Mouse (Mus musculus) embryonic fibroblast, embryonic 13.5 days (primary cell): Measurements from ENCODE around the gene Dock9. TPM values are rescaled to one million over a fixed set of nuclear protein-coding genes. Genes with fewer than 3 reads are reported as not detected.

Experiments
- H3K27ac ChIP-seq: 2 replicates; pipeline ENCODE4 v1.5.1; 2012; ENCODE audit warnings: low read length, control low read depth, inconsistent platforms; ENCODE audit not compliant: insufficient read depth
- H3K4me1 ChIP-seq: 2 replicates; pipeline ENCODE4 v1.6.1; 2011; ENCODE audit warnings: low read length; ENCODE audit not compliant: control insufficient read depth, insufficient read depth
- H3K4me3 ChIP-seq: 2 replicates; pipeline ENCODE4 v1.5.1; 2011; ENCODE audit warnings: mild to moderate bottlenecking, control low read depth, low read length; ENCODE audit not compliant: insufficient read depth
- CTCF ChIP-seq: IDR thresholded peaks from 2 replicates; pipeline ENCODE4 v1.5.1; 2011; ENCODE audit warnings: mild to moderate bottlenecking, control low read depth, low read length, moderate library complexity, borderline replicate concordance; ENCODE audit not compliant: insufficient read depth
- POLR2A ChIP-seq: IDR thresholded peaks from 2 replicates; pipeline ENCODE4 v1.6.1; 2011; ENCODE audit warnings: low read depth, mild to moderate bottlenecking, control low read depth, low read length, moderate library complexity
- polyA plus RNA-seq: library from polyadenylated mRNA; stranded (reverse); fragments of >200 nt; gene quantifications from 2 replicates; pipeline ENCODE4 v1.2.4, GENCODE M21; 2011; ENCODE audit warnings: low read depth; ENCODE audit not compliant: missing spikeins, insufficient read length

Gene Dock9
- polyA plus RNA-seq, 1 experiment = 10.2 TPM

DNA sequence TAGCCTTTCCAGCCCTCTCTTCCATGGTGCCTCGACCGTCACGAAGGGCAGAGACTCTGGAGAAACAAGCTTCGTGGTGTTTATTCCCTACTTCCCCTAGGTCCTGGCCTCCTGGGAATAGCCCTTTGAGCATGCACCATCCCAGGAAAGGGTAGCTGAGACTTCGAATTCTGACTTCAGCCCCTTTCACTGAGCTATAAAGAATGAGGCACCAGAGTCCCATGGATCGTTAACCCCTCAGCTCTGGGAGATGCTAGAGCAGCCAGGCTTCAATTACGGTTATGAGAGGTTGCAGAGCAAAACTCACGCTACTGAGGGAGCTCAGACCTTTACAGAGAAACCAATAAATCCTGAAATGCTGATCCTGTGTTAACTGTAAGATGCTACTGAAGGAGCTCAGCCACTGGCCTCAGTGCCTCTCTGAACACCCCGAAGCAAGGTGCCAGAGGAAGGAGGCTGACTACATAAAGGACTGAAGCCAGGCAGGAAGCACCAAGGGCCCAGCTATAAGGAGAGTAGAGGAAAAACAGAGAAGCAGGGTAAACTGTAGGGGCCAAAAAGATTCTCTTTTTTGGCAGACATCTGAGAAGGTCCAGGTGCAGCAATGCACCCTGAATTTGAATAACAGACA lies 53.7 kb downstream of the Dock9 start:
- no peak overlapping the region for H3K27ac ChIP-seq
- H3K4me3 ChIP-seq = no peak overlapping the region
- TF ChIP-seq POLR2A = no peak
- no peak for TF ChIP-seq CTCF
- no peaks in the 10 kb centered on the region for H3K4me1 ChIP-seq

DNA sequence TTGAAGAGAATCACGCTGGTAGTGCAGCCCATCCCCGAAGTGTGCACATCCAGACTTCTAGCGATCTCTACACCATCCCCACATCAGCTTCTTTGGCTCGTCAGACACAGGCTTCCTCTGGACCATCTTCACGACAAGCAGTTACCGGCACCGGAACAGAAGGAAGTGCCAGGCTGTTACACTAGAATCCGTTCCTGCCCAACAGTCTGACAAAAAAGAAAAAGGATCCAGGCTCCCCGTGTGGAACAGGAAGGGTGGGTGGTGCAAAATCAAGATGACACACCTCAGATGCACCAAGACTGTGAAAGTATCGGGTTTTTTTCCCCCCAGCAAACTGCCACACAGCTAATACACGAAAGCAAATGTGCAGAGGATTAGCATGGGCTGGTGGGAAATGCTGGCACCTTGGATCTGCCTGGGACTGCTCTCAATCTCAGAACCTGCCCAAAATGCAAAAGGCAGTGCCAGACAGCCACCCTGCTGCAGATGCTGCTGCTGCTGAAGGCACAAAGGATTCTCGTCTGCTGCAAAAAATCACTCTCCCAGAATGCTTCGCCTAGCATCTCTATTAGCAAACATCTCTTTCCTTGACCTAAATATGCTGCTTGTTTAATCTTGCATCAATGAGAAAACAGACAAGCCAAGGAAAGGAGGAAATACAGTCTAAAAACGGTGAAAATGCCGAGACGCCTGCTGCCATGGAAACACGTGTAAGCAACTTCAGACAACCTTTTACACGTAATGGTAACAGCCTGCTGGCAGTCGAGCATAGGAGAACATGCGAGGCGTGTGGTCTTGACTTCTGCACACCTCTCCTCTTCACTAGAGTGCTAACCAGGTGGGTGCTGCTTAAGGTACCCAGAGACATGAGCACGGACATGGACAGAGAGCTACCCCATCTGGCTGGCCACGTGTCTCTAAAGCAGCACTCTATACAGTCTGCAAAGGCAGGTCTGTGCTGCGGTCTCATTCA lies 58.9 kb downstream of the Dock9 start:
- no peaks in the 10 kb centered on the region for H3K4me1 ChIP-seq
- no peak overlapping the region for H3K27ac ChIP-seq
- TF ChIP-seq CTCF (no peak), POLR2A (no peak)
- no peak overlapping the region for H3K4me3 ChIP-seq

GRCm38 (mm10) chr14:121737277-121737676 lies 60.4 kb downstream of the Dock9 start:
- no peak for TF ChIP-seq POLR2A
- TF ChIP-seq CTCF = no peak
- H3K4me3 ChIP-seq = no peak overlapping the region
- H3K27ac ChIP-seq = no peak overlapping the region
- H3K4me1 ChIP-seq = no peaks in the 10 kb centered on the region

DNA sequence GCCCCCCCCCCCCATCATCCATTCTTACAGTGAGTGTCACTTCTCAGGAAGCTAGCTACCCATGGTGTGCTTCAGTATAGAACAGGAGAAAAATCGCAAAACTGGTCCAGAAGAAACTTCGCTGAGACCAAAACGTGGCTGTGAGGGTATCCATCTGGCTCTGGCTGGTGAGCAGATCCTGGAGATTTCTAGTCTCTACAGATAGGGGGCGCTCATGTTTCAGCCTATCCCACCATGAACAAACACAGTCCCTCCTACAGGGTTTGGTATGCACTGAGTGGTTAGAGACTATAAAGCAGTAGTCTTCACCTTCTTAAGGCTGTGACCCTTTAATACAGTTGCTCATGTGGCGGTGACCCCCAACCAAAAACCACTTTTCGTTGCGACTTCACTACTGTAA lies 62.0 kb downstream of the Dock9 start:
- H3K4me1 ChIP-seq = no peaks in the 10 kb centered on the region
- H3K27ac ChIP-seq = no peak overlapping the region
- TF ChIP-seq POLR2A (no peak), CTCF (no peak)
- H3K4me3 ChIP-seq = no peak overlapping the region

DNA sequence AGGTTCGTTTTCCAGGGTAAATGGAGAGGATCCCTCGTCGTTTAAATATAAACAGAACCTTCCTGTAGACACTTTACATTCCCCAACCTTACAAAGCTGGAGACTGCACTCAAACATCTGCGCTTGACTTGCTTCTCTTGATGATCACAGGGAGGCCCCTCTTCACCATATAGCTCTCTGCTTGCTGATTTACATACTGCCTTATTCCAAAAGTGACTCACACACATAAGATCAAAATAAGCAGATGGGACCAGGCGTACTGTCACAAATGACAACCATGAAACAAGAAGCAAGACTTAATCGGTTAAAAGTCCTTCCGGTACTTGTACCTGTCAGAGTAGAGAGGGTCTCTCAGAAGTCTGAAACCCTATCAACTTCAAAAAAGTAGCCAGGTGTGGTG lies 63.4 kb downstream of the Dock9 start:
- no peaks in the 10 kb centered on the region for H3K4me1 ChIP-seq
- no peak overlapping the region for H3K4me3 ChIP-seq
- no peak overlapping the region for H3K27ac ChIP-seq
- TF ChIP-seq POLR2A (no peak), CTCF (no peak)

GRCm38 (mm10) chr14:121733694-121734093 lies 63.9 kb downstream of the Dock9 start:
- Histone ChIP-seq H3K4me1 (no peaks in the 10 kb centered on the region), H3K4me3 (no peak overlapping the region), H3K27ac (no peak overlapping the region)
- TF ChIP-seq CTCF = no peak
- TF ChIP-seq POLR2A = no peak

- no peaks in the 10 kb centered on the region for H3K4me1 ChIP-seq
- H3K4me3 ChIP-seq = no peak overlapping the region
- TF ChIP-seq POLR2A (no peak), CTCF (no peak)
- no peak overlapping the region for H3K27ac ChIP-seq
These were observed 65.4 kb downstream of the Dock9 start for GRCm38 (mm10) chr14:121732196-121732595.

GRCm38 (mm10) chr14:121731688-121732168 lies 65.9 kb downstream of the Dock9 start:
- Histone ChIP-seq H3K4me3 (no peak overlapping the region), H3K27ac (no peak overlapping the region), H3K4me1 (no peaks in the 10 kb centered on the region)
- no peak for TF ChIP-seq POLR2A
- no peak for TF ChIP-seq CTCF

DNA sequence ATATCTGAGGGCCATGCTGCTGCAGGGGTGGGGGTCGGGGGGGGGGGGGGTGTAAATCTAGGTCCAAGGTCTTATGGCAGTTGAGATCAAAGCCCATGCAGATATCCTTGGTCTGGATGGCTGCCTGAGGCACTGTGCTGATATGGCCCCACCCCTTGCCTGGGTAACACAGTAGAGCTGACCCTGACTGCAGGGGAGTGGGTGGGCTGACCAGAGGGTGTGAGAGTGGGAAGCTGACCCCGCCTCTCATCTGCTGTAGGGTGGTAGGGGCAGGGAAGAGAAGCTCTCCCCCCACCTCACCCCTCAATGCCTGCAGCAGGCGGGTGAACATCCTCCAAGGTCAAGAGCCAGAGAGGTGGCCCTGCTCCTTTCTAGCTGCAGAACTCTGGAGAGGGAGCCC lies 66.7 kb downstream of the Dock9 start:
- no peaks in the 10 kb centered on the region for H3K4me1 ChIP-seq
- H3K27ac ChIP-seq = no peak overlapping the region
- TF ChIP-seq POLR2A = no peak
- no peak for TF ChIP-seq CTCF
- H3K4me3 ChIP-seq = no peak overlapping the region

DNA sequence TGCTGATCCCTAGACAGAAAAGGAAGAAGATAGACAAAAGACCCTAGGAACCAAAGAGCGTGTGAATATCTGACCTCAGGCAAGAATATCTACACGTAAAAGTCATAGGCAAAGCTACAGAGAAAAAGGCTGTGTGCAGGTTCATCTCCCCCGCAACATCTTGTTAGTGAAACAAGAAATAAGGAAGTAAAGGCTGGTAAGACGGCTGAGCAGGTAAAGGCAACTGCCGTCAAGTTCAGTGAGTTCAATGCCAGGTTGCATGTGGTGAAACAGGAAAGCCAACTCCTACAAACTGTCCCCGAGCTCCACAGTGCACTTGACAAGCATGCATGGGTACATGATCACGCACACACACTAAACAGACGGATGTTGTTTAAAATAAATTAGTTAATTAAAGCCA lies 69.6 kb downstream of the Dock9 start:
- H3K27ac ChIP-seq = no peak overlapping the region
- no peak for TF ChIP-seq POLR2A
- no peak for TF ChIP-seq CTCF
- no peak overlapping the region for H3K4me3 ChIP-seq
- H3K4me1 ChIP-seq = no peaks in the 10 kb centered on the region
